Mouse (Mus musculus) myocyte (in vitro differentiated cells): ENCODE data around the gene Ppp1r16b.

Experiments used
- E2F4 ChIP-seq: IDR thresholded peaks from one replicate; pipeline ENCODE4 v1.6.1; 2011; ENCODE audit warnings: mild to moderate bottlenecking, control low read depth, moderate library complexity; ENCODE audit not compliant: insufficient read depth
- MYOD1 ChIP-seq, 3 experiments: IDR thresholded peaks; one replicate each; pipeline ENCODE4 v1.6.1; 2011; ENCODE audit warnings: control low read depth in 2 of 3, low read depth in 2 of 3, mild to moderate bottlenecking in 2 of 3, moderate library complexity in 1 of 3; ENCODE audit not compliant: insufficient read length in 2 of 3, control insufficient read depth in 1 of 3
- MYOG ChIP-seq, 3 experiments: IDR thresholded peaks; one replicate each; pipeline ENCODE4 v1.6.1; 2011; ENCODE audit warnings: control low read depth in 2 of 3, low read depth in 2 of 3, mild to moderate bottlenecking in 2 of 3; ENCODE audit not compliant: insufficient read length in 2 of 3, control insufficient read depth in 1 of 3, insufficient read depth in 1 of 3
- POLR2A ChIP-seq: IDR thresholded peaks from one replicate; pipeline ENCODE4 v1.6.1; 2011; ENCODE audit warnings: low read depth, mild to moderate bottlenecking, control low read depth, moderate library complexity; ENCODE audit not compliant: insufficient read length
- TCF12 ChIP-seq: IDR thresholded peaks from one replicate; pipeline ENCODE4 v1.6.1; 2011; ENCODE audit warnings: mild to moderate bottlenecking, control low read depth; ENCODE audit not compliant: poor library complexity, insufficient read depth, severe bottlenecking
- TCF3 ChIP-seq: IDR thresholded peaks from one replicate; pipeline ENCODE4 v1.6.1; 2011; ENCODE audit warnings: low read depth, control low read depth; ENCODE audit not compliant: insufficient read length
- USF1 ChIP-seq: IDR thresholded peaks from one replicate; pipeline ENCODE4 v1.6.1; 2011; ENCODE audit warnings: low read depth, mild to moderate bottlenecking, control low read depth, moderate library complexity

DNA sequence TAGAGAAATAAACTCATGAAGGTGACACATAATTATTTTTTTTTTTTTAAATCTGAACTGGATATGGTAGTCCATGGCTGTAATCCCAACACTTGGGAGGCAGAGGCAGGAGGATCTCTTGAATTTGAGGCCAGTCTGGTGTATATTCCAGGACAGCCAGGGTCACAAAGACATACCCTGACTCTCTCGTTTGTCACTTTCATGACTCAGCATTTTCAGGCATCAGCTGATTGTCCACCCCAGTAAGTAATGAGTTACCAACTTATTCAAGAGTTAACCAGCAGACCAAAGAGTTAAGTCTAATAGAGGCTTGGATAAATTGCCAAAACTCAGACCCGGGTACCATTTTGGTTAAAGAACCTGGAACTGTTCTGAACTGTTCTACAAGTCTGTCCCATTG lies 130.7 kb downstream of the Ppp1r16b start:
- TF ChIP-seq POLR2A (no peak), TCF12 (no peak), MYOD1 (IDR thresholded peaks at IDR 0.05; ENCODE audit: control insufficient read depth in 1 of 3, insufficient read length in 2 of 3, low read depth in 2 of 3) (no peak), TCF3 (no peak), MYOG (IDR thresholded peaks at IDR 0.05; ENCODE audit: control insufficient read depth in 1 of 3, insufficient read depth in 1 of 3, insufficient read length in 2 of 3, low read depth in 2 of 3) (no peak), USF1 (no peak), E2F4 (no peak)
